Mouse (Mus musculus): ENCODE results near the gene Mmd. TPM values are rescaled to one million over a fixed set of nuclear protein-coding genes. Genes with fewer than 3 reads are reported as not detected.

Gene Mmd
- polyA plus RNA-seq, 2 experiments, result 5.0 TPM

DNA sequence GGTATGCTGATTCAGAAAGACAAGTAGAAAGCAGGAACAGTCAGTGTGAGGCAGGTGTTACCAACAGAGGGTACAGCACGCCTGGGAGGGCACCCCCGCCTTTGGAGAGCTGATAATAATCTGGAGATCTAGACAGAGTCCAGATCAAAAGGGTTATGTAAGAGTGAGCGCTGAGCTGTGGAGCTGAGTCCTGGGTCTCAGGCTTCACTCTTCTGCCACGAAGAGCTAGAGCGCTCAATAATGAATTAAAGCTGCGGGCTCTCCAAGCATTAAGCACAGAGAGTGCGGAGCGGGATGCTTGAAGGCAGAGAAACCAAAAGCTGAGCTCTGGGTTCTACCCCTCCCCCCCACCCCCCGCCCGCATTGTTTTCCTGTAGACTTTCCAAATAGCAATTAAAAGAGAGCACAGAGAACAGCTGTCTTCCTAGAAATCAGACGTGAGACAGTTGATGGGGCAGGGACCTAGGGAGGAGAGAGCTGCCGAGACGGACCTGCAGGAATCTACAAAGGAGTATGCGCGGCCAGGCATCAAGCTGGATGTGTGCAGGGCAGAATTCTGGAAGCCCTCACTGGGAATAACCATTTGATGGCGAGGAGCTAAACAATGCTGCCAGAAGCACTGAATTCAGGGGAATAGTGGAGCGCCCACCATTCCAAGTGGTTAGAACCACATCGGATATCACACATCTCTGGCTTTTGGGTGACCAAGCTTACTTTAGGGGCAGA, 20.3 kb downstream of the Mmd start:
- WGBS (ENCODE audit: insufficient replicate concordance), result 74% methylated on average over 18 of the region's 18 CpGs
- H3K36me3 ChIP-seq (replicated peaks; ENCODE audit: control insufficient read depth, insufficient read depth, low read depth), result no peaks in the 10 kb centered on the region
- no peak overlapping the region for H3K27ac ChIP-seq
- no peak overlapping the region for H3K4me2 ChIP-seq (ENCODE audit: low read depth)
- H3K27me3 ChIP-seq (ENCODE audit: control insufficient read depth, insufficient read depth, low read length), result no peaks in the 10 kb centered on the region
- no peaks in the 10 kb centered on the region for H3K4me1 ChIP-seq (replicated peaks; ENCODE audit: control insufficient read depth in 2 of 2, insufficient read depth in 2 of 2, low read length in 1 of 2)
- TF ChIP-seq CTCF (IDR thresholded peaks at IDR 0.05; ENCODE audit: low read depth), result no peak
- TF ChIP-seq EP300 (IDR thresholded peaks at IDR 0.05; ENCODE audit: low read depth), result no peak
- ATAC-seq (ENCODE audit: insufficient read depth), result no peak
- H3K4me3 ChIP-seq (ENCODE audit: insufficient read depth in 1 of 2, low read depth in 2 of 2, low read length in 2 of 2), result no peak overlapping the region
- DNase-seq (ENCODE audit: low read depth in 3 of 3, low spot score in 3 of 3), result no peak
- no peaks in the 10 kb centered on the region for H3K9me3 ChIP-seq (ENCODE audit: control insufficient read depth, low read length)
- no peak overlapping the region for H3K9ac ChIP-seq (replicated peaks)

- no peak for DNase-seq (ENCODE audit: low read depth in 3 of 3, low spot score in 3 of 3)
Measured at GRCm38 (mm10) chr11:90270132-90270877, 21.0 kb downstream of the Mmd start.

DNA sequence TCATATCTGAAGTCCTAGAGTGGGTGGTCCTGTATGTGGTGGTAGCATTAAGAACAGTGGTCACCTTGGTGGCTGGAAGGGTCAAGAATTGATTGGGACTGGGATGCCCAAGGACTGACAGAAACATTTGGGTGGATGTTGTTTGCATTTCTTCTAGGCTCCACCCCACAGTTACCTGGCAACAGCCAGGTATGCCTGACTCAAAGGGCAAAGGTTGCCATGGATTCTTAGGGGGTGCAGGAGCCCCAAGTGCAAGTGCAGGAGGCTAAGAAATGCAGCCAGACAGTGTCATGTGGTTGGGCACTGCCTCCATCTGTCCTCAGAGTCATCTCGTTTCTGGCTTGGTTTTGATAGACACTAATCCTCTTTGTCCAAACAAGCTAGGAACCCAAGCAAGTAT, 24.9 kb downstream of the Mmd start:
- DNase-seq (ENCODE audit: low read depth in 3 of 3, low spot score in 3 of 3) (no peak), ATAC-seq (ENCODE audit: insufficient read depth) (no peak)
- Histone ChIP-seq H3K27me3 (ENCODE audit: control insufficient read depth, insufficient read depth, low read length) (no peaks in the 10 kb centered on the region), H3K4me1 (replicated peaks; ENCODE audit: control insufficient read depth in 2 of 2, insufficient read depth in 2 of 2, low read length in 1 of 2) (no peaks in the 10 kb centered on the region), H3K4me2 (ENCODE audit: low read depth) (no peak overlapping the region), H3K4me3 (ENCODE audit: insufficient read depth in 1 of 2, low read depth in 2 of 2, low read length in 2 of 2) (no peak overlapping the region), H3K9ac (replicated peaks) (no peak overlapping the region), H3K27ac (no peak overlapping the region), H3K9me3 (ENCODE audit: control insufficient read depth, low read length) (no peaks in the 10 kb centered on the region), H3K36me3 (replicated peaks; ENCODE audit: control insufficient read depth, insufficient read depth, low read depth) (no peaks in the 10 kb centered on the region)
- TF ChIP-seq CTCF (IDR thresholded peaks at IDR 0.05; ENCODE audit: low read depth), result no peak
- 43% methylated on average over 1 of the region's 1 CpGs for WGBS (ENCODE audit: insufficient replicate concordance)

More at GRCm38 (mm10) chr11:90270132-90270877, 21.0 kb downstream of the Mmd start:
- no peaks in the 10 kb centered on the region for H3K36me3 ChIP-seq (replicated peaks; ENCODE audit: control insufficient read depth, insufficient read depth, low read depth)
- H3K27me3 ChIP-seq (ENCODE audit: control insufficient read depth, insufficient read depth, low read length), result no peaks in the 10 kb centered on the region
- no peak overlapping the region for H3K4me3 ChIP-seq (ENCODE audit: insufficient read depth in 1 of 2, low read depth in 2 of 2, low read length in 2 of 2)
- no peaks in the 10 kb centered on the region for H3K9me3 ChIP-seq (ENCODE audit: control insufficient read depth, low read length)
- no peak overlapping the region for H3K9ac ChIP-seq (replicated peaks)
- no peak overlapping the region for H3K4me2 ChIP-seq (ENCODE audit: low read depth)
- ATAC-seq (ENCODE audit: insufficient read depth), result no peak
- no peaks in the 10 kb centered on the region for H3K4me1 ChIP-seq (replicated peaks; ENCODE audit: control insufficient read depth in 2 of 2, insufficient read depth in 2 of 2, low read length in 1 of 2)
- 68% methylated on average over 11 of the region's 11 CpGs for WGBS (ENCODE audit: insufficient replicate concordance)
- TF ChIP-seq CTCF (IDR thresholded peaks at IDR 0.05; ENCODE audit: low read depth) (no peak), EP300 (IDR thresholded peaks at IDR 0.05; ENCODE audit: low read depth) (no peak)
- no peak overlapping the region for H3K27ac ChIP-seq

GRCm38 (mm10) chr11:90275663-90276062, 26.4 kb downstream of the Mmd start:
- WGBS (ENCODE audit: insufficient replicate concordance), result 66% methylated on average over 7 of the region's 7 CpGs
- no peak for ATAC-seq (ENCODE audit: insufficient read depth)

GRCm38 (mm10) chr11:90276150-90276549, 26.9 kb downstream of the Mmd start:
- no peaks in the 10 kb centered on the region for H3K9me3 ChIP-seq (ENCODE audit: control insufficient read depth, low read length)
- H3K9ac ChIP-seq (replicated peaks), result no peak overlapping the region
- no peaks in the 10 kb centered on the region for H3K36me3 ChIP-seq (replicated peaks; ENCODE audit: control insufficient read depth, insufficient read depth, low read depth)
- ATAC-seq (ENCODE audit: insufficient read depth) (no peak), DNase-seq (ENCODE audit: low read depth in 3 of 3, low spot score in 3 of 3) (no peak)
- no peak overlapping the region for H3K27ac ChIP-seq
- H3K27me3 ChIP-seq (ENCODE audit: control insufficient read depth, insufficient read depth, low read length), result no peaks in the 10 kb centered on the region
- 65% methylated on average over 8 of the region's 8 CpGs for WGBS (ENCODE audit: insufficient replicate concordance)
- no peaks in the 10 kb centered on the region for H3K4me1 ChIP-seq (replicated peaks; ENCODE audit: control insufficient read depth in 2 of 2, insufficient read depth in 2 of 2, low read length in 1 of 2)
- H3K4me3 ChIP-seq (ENCODE audit: insufficient read depth in 1 of 2, low read depth in 2 of 2, low read length in 2 of 2), result no peak overlapping the region
- TF ChIP-seq CTCF (IDR thresholded peaks at IDR 0.05; ENCODE audit: low read depth) (no peak), EP300 (IDR thresholded peaks at IDR 0.05; ENCODE audit: low read depth) (no peak)
- H3K4me2 ChIP-seq (ENCODE audit: low read depth), result no peak overlapping the region

More at GRCm38 (mm10) chr11:90275663-90276062, 26.4 kb downstream of the Mmd start:
- Histone ChIP-seq H3K9me3 (ENCODE audit: control insufficient read depth, low read length) (no peaks in the 10 kb centered on the region), H3K4me1 (replicated peaks; ENCODE audit: control insufficient read depth in 2 of 2, insufficient read depth in 2 of 2, low read length in 1 of 2) (no peaks in the 10 kb centered on the region), H3K27ac (no peak overlapping the region), H3K36me3 (replicated peaks; ENCODE audit: control insufficient read depth, insufficient read depth, low read depth) (no peaks in the 10 kb centered on the region), H3K27me3 (ENCODE audit: control insufficient read depth, insufficient read depth, low read length) (no peaks in the 10 kb centered on the region), H3K9ac (replicated peaks) (no peak overlapping the region), H3K4me3 (ENCODE audit: insufficient read depth in 1 of 2, low read depth in 2 of 2, low read length in 2 of 2) (no peak overlapping the region), H3K4me2 (ENCODE audit: low read depth) (no peak overlapping the region)
- DNase-seq (ENCODE audit: low read depth in 3 of 3, low spot score in 3 of 3), result no peak
- TF ChIP-seq CTCF (IDR thresholded peaks at IDR 0.05; ENCODE audit: low read depth), result no peak
- no peak for TF ChIP-seq EP300 (IDR thresholded peaks at IDR 0.05; ENCODE audit: low read depth)

All from liver, embryonic 14.5 days (tissue).